Mouse (Mus musculus): ENCODE results near the gene Cadm2. TPM values are rescaled to one million over a fixed set of nuclear protein-coding genes. Genes with fewer than 3 reads are reported as not detected.

The Cadm2 gene
- polyA plus RNA-seq, 1 experiment from 2014 or later, result 0.66 TPM

DNA sequence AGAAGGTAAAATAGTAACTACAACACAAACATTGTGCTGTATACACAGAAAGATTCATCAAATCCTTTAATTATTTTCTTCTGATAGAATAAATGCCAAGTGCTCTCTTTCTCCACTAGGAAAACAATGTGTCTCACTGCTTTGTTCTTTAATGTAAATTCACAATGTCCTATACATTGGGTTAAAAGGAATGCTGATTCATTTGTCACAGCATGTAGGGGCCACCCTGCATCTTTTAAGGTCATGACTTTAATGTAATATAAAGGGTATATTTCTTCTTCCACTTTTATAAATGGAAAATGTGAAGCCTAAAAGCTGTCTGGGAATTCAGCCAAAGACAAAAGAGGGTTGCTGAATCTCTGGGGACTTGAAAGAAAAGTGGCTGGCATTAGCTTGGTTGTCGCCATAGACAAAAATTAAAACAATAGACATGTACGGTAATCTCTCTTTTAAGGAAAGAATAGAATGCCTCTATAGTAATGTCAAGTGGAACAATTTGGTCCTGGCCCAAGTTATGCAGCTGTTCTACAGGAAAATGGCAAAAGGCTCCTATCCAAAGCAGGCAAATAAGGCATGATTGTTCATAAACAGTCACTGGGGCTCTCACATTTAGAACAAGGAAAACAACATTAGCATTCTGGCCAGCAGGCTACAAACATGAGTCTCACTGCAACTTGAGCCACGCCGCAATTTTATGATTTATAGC is 851.9 kb downstream of the Cadm2 start:
- ATAC-seq (ENCODE audit: insufficient read depth) (no peak), DNase-seq (peak; percentile 23)
- H3K9ac ChIP-seq, result no peak overlapping the region
- WGBS, result 64% methylated on average over 4 of the region's 4 CpGs
- no peaks in the 10 kb centered on the region for H3K36me3 ChIP-seq (ENCODE audit: insufficient read depth)
- no peaks in the 10 kb centered on the region for H3K4me1 ChIP-seq (ENCODE audit: insufficient read depth)
- H3K9me3 ChIP-seq (ENCODE audit: low read depth, low read length), result no peaks in the 10 kb centered on the region
- H3K4me2 ChIP-seq, result no peak overlapping the region
- no peak overlapping the region for H3K4me3 ChIP-seq (ENCODE audit: low read depth, low read length)
- no peak overlapping the region for H3K27ac ChIP-seq (ENCODE audit: low read depth)
- TF ChIP-seq CTCF (IDR thresholded peaks at IDR 0.05; ENCODE audit: low read depth), result no peak
- H3K27me3 ChIP-seq (ENCODE audit: insufficient read depth, low read length), result no peaks in the 10 kb centered on the region

DNA sequence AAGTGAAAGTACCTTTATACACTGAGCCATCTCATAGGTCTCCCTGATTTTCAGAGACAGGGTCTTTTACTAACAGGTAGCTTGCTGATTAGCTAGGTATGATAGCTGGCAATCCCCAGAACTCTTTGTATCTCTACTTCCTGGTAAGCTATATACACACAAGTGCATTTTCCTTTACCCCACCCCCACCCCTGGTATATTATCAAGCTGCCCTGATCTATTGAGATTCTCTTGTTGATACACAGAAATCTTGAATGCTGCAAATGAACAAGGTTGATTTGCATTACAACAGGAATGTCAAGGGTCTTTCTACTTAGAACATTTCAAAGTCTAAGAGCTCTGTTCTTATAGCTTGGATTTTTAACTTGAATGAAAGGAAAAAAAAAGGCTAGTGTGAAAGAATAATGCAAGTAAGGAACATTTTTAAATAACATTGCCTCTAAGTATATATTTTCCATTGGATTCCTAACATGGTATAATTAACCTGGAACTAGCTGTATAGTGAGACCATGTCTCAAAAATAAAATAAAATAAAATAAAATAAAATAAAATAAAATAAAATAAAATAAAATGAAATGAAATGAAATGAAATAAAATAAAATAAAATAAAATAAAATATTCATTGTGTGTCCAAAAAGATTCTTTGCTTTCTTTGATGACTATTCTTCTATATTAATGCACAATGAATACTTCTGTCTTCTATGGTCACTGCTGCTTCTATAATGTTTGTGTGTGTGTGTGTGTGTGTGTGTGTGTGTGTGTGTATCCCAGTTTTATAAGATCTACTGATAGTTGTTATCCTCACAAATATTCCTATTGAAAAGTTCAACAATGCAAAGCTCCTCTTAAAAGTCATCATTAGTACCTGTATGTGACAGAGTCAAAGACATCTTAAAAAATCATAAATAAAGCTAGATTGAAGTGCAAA is 858.9 kb downstream of the Cadm2 start:
- Histone ChIP-seq H3K27ac (ENCODE audit: low read depth) (no peak overlapping the region), H3K4me2 (no peak overlapping the region), H3K9ac (no peak overlapping the region), H3K4me1 (ENCODE audit: insufficient read depth) (no peaks in the 10 kb centered on the region), H3K36me3 (ENCODE audit: insufficient read depth) (no peaks in the 10 kb centered on the region), H3K4me3 (ENCODE audit: low read depth, low read length) (no peak overlapping the region), H3K27me3 (ENCODE audit: insufficient read depth, low read length) (no peaks in the 10 kb centered on the region), H3K9me3 (ENCODE audit: low read depth, low read length) (no peaks in the 10 kb centered on the region)
- TF ChIP-seq CTCF (IDR thresholded peaks at IDR 0.05; ENCODE audit: low read depth), result no peak
- DNase-seq (no peak), ATAC-seq (ENCODE audit: insufficient read depth) (no peak)

- no peak for ATAC-seq (ENCODE audit: insufficient read depth)
- Histone ChIP-seq H3K4me1 (ENCODE audit: insufficient read depth) (no peaks in the 10 kb centered on the region), H3K27me3 (ENCODE audit: insufficient read depth, low read length) (no peaks in the 10 kb centered on the region), H3K4me2 (no peak overlapping the region), H3K9ac (no peak overlapping the region), H3K9me3 (ENCODE audit: low read depth, low read length) (no peaks in the 10 kb centered on the region), H3K36me3 (ENCODE audit: insufficient read depth) (no peaks in the 10 kb centered on the region), H3K4me3 (ENCODE audit: low read depth, low read length) (no peak overlapping the region), H3K27ac (ENCODE audit: low read depth) (no peak overlapping the region)
- WGBS, result 82% methylated on average over 2 of the region's 2 CpGs
- TF ChIP-seq CTCF (IDR thresholded peaks at IDR 0.05; ENCODE audit: low read depth), result no peak
- DNase-seq, result no peak
Measured at GRCm38 (mm10) chr16:66748533-66748932, 872.2 kb downstream of the Cadm2 start.

DNA sequence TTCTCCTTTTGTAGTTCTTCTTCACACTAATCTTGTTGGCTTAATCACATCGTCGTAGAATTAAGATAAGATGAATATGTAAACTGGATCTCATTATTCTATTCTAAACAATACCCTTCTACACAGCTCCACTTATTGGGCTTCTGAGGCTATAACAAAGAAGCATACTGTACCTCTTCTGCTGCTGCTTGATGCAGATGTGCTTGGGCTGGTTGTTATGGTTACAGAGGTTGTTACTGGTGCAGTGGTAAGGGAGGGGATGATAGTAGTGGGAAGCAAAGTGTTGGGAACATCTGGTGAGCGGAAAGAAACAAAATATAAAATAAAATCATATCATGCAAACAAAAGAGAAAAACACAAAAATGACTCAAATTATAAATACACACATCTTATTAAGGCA is 889.5 kb downstream of the Cadm2 start:
- H3K9ac ChIP-seq, result no peak overlapping the region
- H3K9me3 ChIP-seq (ENCODE audit: low read depth, low read length), result no peaks in the 10 kb centered on the region
- H3K36me3 ChIP-seq (ENCODE audit: insufficient read depth), result no peaks in the 10 kb centered on the region
- TF ChIP-seq CTCF (IDR thresholded peaks at IDR 0.05; ENCODE audit: low read depth), result no peak
- 51% methylated on average over 3 of the region's 3 CpGs for WGBS
- H3K4me1 ChIP-seq (ENCODE audit: insufficient read depth), result no peaks in the 10 kb centered on the region
- ATAC-seq (ENCODE audit: insufficient read depth), result no peak
- no peak overlapping the region for H3K4me2 ChIP-seq
- no peak overlapping the region for H3K4me3 ChIP-seq (ENCODE audit: low read depth, low read length)
- DNase-seq, result no peak
- H3K27ac ChIP-seq (ENCODE audit: low read depth), result no peak overlapping the region
- H3K27me3 ChIP-seq (ENCODE audit: insufficient read depth, low read length), result no peaks in the 10 kb centered on the region

- H3K9me3 ChIP-seq (ENCODE audit: low read depth, low read length), result no peaks in the 10 kb centered on the region
- H3K4me3 ChIP-seq (ENCODE audit: low read depth, low read length), result no peak overlapping the region
- WGBS, result 64% methylated on average over 3 of the region's 3 CpGs
- no peaks in the 10 kb centered on the region for H3K4me1 ChIP-seq (ENCODE audit: insufficient read depth)
- H3K27me3 ChIP-seq (ENCODE audit: insufficient read depth, low read length), result no peaks in the 10 kb centered on the region
- H3K9ac ChIP-seq, result no peak overlapping the region
- no peaks in the 10 kb centered on the region for H3K36me3 ChIP-seq (ENCODE audit: insufficient read depth)
- no peak overlapping the region for H3K27ac ChIP-seq (ENCODE audit: low read depth)
- no peak for ATAC-seq (ENCODE audit: insufficient read depth)
- no peak overlapping the region for H3K4me2 ChIP-seq
- TF ChIP-seq CTCF (IDR thresholded peaks at IDR 0.05; ENCODE audit: low read depth), result no peak
- no peak for DNase-seq
Measured at GRCm38 (mm10) chr16:66706476-66706875, 914.2 kb downstream of the Cadm2 start.

DNA sequence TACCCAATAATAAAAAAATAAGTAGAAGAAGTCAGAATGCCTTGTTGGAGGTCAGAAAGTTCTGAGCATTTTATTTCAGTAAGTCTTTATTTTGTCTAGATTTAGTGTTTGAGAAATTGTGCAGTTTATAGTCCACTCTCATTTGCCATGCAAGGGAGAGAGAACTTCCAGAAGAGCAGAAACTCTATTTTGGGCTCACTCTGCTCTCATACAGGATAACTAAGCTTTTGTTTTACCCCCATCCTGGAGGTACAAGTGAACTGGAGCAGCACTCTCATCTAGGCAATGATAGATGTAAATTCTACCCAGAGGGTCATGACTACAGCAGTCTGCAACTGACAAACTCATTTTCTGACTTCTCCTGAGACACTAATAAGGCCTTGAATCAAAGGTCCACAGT is 925.9 kb downstream of the Cadm2 start:
- Histone ChIP-seq H3K27me3 (ENCODE audit: insufficient read depth, low read length) (no peaks in the 10 kb centered on the region), H3K4me2 (no peak overlapping the region), H3K9me3 (ENCODE audit: low read depth, low read length) (no peaks in the 10 kb centered on the region), H3K4me1 (ENCODE audit: insufficient read depth) (no peaks in the 10 kb centered on the region), H3K36me3 (ENCODE audit: insufficient read depth) (no peaks in the 10 kb centered on the region), H3K27ac (ENCODE audit: low read depth) (no peak overlapping the region), H3K9ac (no peak overlapping the region), H3K4me3 (ENCODE audit: low read depth, low read length) (no peak overlapping the region)
- TF ChIP-seq CTCF (IDR thresholded peaks at IDR 0.05; ENCODE audit: low read depth), result no peak
- ATAC-seq (ENCODE audit: insufficient read depth) (no peak), DNase-seq (no peak)

- ATAC-seq (ENCODE audit: insufficient read depth), result no peak
- Histone ChIP-seq H3K27me3 (ENCODE audit: insufficient read depth, low read length) (no peaks in the 10 kb centered on the region), H3K4me3 (ENCODE audit: low read depth, low read length) (no peak overlapping the region)
Measured at GRCm38 (mm10) chr16:66677241-66677640, 943.5 kb downstream of the Cadm2 start.

More at GRCm38 (mm10) chr16:66677241-66677640, 943.5 kb downstream of the Cadm2 start:
- no peaks in the 10 kb centered on the region for H3K4me1 ChIP-seq (ENCODE audit: insufficient read depth)
- no peak overlapping the region for H3K4me2 ChIP-seq
- no peak overlapping the region for H3K9ac ChIP-seq
- TF ChIP-seq CTCF (IDR thresholded peaks at IDR 0.05; ENCODE audit: low read depth), result no peak
- no peaks in the 10 kb centered on the region for H3K36me3 ChIP-seq (ENCODE audit: insufficient read depth)
- H3K9me3 ChIP-seq (ENCODE audit: low read depth, low read length), result no peaks in the 10 kb centered on the region
- no peak for DNase-seq
- H3K27ac ChIP-seq (ENCODE audit: low read depth), result no peak overlapping the region
